Mouse (Mus musculus): ENCODE results near the gene Rnf212b. TPM values are rescaled to one million over a fixed set of nuclear protein-coding genes. Genes with fewer than 3 reads are reported as not detected.
A peak's percentile ranks its signal among the peaks of the same experiment; 100 is the strongest.

Rnf212b gene
- polyA plus RNA-seq, 1 experiment from 2014 or later, result not detected

DNA sequence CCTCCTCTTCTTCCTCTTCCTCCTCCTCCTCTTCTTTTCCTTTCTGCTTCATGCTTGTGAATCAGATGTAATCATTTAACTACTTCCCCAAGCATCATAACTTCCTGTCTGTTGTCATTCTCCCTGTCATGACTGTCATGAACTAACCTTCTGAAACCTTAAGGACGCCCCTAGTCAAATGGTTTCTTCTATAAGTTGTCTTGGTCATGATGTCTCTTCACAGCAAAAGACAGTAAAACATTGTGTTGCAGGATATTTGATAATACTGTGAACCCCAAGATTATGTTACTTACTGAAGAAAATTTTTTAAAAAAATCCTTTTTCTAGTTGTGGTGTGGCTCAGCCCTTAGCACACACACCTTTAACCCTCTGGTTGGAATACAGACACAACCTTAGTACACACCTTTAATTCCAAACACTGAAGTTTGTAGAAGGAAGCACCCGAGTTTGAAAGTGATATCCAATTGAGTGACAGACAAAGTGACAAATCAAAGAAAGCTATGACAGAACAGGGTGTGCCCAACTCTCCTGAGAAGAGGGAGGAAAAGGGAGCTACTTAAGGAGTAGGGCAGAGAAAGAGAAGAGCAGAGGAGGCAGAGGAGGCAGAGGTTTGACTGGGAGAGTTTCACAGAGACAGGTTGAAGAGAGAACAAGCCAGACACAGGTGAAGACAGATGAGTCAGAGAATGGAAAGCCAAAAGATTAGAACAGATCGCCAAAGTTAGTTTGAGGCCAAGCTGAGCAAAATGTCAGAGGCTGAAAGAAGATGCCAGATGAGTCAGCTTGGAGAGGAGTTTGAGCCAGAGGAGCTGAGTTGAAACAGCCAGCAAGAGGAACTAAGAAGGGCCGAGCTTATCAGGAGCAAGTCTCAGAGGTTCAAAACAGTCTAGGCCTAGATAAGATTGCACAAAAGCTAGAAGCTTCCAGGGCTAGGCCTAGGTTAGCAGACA lies 4.9 kb upstream of the Rnf212b start:
- H3K27me3 ChIP-seq, result no peaks in the 10 kb centered on the region
- no peaks in the 10 kb centered on the region for H3K4me1 ChIP-seq (replicated peaks)
- no peak overlapping the region for H3K9ac ChIP-seq
- H3K27ac ChIP-seq, result no peak overlapping the region
- no peak for ATAC-seq (ENCODE audit: low FRiP score)
- no peaks in the 10 kb centered on the region for H3K9me3 ChIP-seq
- no peaks in the 10 kb centered on the region for H3K36me3 ChIP-seq
- WGBS, result 82% methylated on average over 4 of the region's 4 CpGs
- H3K4me3 ChIP-seq, result no peak overlapping the region
- H3K4me2 ChIP-seq, result no peak overlapping the region

DNA sequence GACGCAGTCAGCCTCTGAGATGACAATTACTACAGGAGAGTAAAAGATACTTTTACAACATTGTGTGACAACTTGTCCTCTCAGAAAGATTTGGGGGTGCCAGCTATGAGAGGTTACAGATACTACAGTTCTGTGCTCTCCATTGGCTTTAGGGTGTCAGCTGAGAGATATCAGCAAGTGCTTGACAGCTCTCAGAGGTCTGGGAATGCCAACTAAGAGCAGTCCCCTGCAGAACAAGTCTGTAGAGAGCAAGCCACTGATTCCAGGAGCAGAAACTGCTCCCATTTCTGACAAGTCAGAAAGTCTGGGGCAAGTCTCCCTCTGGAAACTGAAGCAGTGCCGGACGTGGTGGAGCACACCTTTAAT lies 4.3 kb upstream of the Rnf212b start:
- H3K9ac ChIP-seq, result no peak overlapping the region
- H3K4me2 ChIP-seq, result no peak overlapping the region
- no peak for ATAC-seq (ENCODE audit: low FRiP score)
- H3K27me3 ChIP-seq, result no peaks in the 10 kb centered on the region
- no peaks in the 10 kb centered on the region for H3K9me3 ChIP-seq
- H3K4me3 ChIP-seq, result no peak overlapping the region
- no peaks in the 10 kb centered on the region for H3K36me3 ChIP-seq
- H3K4me1 ChIP-seq (replicated peaks), result no peaks in the 10 kb centered on the region
- no peak overlapping the region for H3K27ac ChIP-seq
- WGBS, result 94% methylated on average over 3 of the region's 3 CpGs

DNA sequence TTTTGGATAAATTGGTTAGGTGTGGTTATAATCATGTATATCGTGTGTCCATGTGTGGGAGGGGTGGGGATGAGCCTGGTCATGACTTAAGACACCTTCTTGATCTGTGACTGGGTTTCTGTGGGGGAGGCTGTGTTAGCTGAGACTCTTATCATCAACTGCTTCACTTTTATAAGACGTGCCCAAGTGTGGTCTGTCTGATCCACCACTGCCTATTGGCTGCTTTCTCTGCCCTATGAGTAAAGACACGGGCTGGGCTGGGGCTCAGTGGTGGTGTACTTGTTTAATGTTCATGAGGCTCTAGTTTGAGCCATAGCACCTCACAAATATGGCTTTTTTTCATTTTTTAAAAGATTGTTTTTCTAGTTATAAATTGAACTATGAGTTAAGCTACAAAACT lies 1.8 kb downstream of the Rnf212b start:
- H3K4me3 ChIP-seq, result no peak overlapping the region
- no peaks in the 10 kb centered on the region for H3K36me3 ChIP-seq
- no peak overlapping the region for H3K4me2 ChIP-seq
- no peaks in the 10 kb centered on the region for H3K27me3 ChIP-seq
- H3K9me3 ChIP-seq, result no peaks in the 10 kb centered on the region
- no peak overlapping the region for H3K27ac ChIP-seq
- H3K9ac ChIP-seq, result no peak overlapping the region
- ATAC-seq (ENCODE audit: low FRiP score), result no peak
- 75% methylated on average over 3 of the region's 3 CpGs for WGBS
- no peaks in the 10 kb centered on the region for H3K4me1 ChIP-seq (replicated peaks)

DNA sequence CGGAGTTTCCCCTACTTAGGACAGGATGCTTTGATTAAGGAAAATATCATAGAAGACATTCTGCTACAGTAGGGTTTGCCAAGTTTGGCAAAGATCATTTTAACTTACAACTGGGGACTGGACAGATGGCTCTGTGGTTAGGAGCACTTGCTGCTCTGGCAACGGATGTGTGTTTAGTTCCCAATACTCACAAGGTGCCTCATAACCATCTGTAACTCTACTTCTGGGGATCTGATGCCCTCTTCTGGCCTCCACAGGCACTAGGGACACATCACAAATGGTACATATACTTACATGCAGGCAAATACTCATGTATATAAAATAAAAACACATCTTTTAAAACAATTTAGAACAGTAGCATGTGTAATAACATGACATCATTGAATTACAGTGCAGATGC lies 3.9 kb downstream of the Rnf212b start:
- no peaks in the 10 kb centered on the region for H3K36me3 ChIP-seq
- no peaks in the 10 kb centered on the region for H3K9me3 ChIP-seq
- WGBS, result 48% methylated on average over 2 of the region's 2 CpGs
- H3K27me3 ChIP-seq, result no peaks in the 10 kb centered on the region
- no peak overlapping the region for H3K4me2 ChIP-seq
- no peak overlapping the region for H3K27ac ChIP-seq
- no peak overlapping the region for H3K4me3 ChIP-seq
- H3K4me1 ChIP-seq (replicated peaks), result no peaks in the 10 kb centered on the region
- H3K9ac ChIP-seq, result no peak overlapping the region
- ATAC-seq (ENCODE audit: low FRiP score), result no peak

GRCm38 (mm10) chr14:54822301-54822700 lies 8.4 kb downstream of the Rnf212b start:
- no peak overlapping the region for H3K27ac ChIP-seq
- no peak overlapping the region for H3K9ac ChIP-seq
- 79% methylated on average over 2 of the region's 2 CpGs for WGBS
- no peak overlapping the region for H3K4me3 ChIP-seq
- H3K4me2 ChIP-seq, result no peak overlapping the region
- no peaks in the 10 kb centered on the region for H3K27me3 ChIP-seq
- H3K4me1 ChIP-seq (replicated peaks), result no peaks in the 10 kb centered on the region
- no peaks in the 10 kb centered on the region for H3K9me3 ChIP-seq
- no peaks in the 10 kb centered on the region for H3K36me3 ChIP-seq
- no peak for ATAC-seq (ENCODE audit: low FRiP score)

DNA sequence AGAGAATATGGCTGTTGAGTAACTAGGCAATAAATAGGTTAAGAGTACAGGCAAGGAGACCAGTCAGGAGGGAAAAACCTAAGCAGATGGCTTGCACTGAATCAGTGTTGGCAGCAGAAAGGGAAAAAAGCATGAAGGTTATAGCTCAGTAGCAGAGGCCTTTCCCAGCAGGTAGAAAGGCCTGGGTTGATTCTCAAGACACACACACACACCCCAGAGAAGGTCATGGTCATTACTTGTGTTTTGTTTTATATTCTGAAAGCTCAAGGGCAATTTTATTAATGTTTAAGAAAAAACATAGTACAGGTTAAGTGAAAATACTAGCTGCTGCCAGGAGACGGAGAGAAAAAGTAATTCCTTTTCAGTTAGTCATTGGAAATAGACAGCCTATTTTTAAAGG lies 9.8 kb downstream of the Rnf212b start:
- no peaks in the 10 kb centered on the region for H3K36me3 ChIP-seq
- no peaks in the 10 kb centered on the region for H3K9me3 ChIP-seq
- no peak overlapping the region for H3K4me3 ChIP-seq
- H3K4me1 ChIP-seq (replicated peaks), result no peaks in the 10 kb centered on the region
- no peak overlapping the region for H3K9ac ChIP-seq
- H3K27me3 ChIP-seq, result no peaks in the 10 kb centered on the region
- ATAC-seq (ENCODE audit: low FRiP score), result no peak
- 95% methylated on average over 1 of the region's 1 CpGs for WGBS
- no peak overlapping the region for H3K27ac ChIP-seq
- no peak overlapping the region for H3K4me2 ChIP-seq

GRCm38 (mm10) chr14:54843461-54843860 lies 29.5 kb downstream of the Rnf212b start:
- 3% methylated on average over 4 of the region's 4 CpGs for WGBS

DNA sequence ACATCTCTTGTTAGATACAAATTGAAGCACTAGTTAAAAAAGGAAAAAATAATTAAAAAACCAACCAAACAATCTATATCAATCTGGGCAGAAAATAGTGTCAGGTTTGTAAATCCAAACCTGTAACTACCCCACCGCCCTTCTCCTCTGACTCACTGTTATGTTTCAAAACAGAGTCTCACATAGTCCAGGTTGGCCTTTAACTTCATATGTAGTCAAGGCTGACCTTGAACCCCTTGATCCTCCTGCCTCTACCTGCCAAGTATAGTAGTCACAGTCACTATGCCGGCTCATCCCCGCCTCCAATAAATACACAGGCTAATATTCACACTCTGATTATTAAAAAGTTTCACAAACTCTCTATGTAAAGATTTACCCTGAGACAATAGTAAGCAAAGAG lies 41.8 kb downstream of the Rnf212b start:
- H3K4me2 ChIP-seq, result no peak overlapping the region
- no peak overlapping the region for H3K27ac ChIP-seq
- ATAC-seq (ENCODE audit: low FRiP score), result no peak
- H3K36me3 ChIP-seq, result peaks cover 32% of the 10 kb centered on the region
- WGBS, result 99% methylated on average over 3 of the region's 3 CpGs
- no peaks in the 10 kb centered on the region for H3K4me1 ChIP-seq (replicated peaks)
- H3K9ac ChIP-seq, result no peak overlapping the region
- no peak overlapping the region for H3K4me3 ChIP-seq
- H3K9me3 ChIP-seq, result no peaks in the 10 kb centered on the region
- H3K27me3 ChIP-seq, result no peaks in the 10 kb centered on the region

More at GRCm38 (mm10) chr14:54843461-54843860, 29.5 kb downstream of the Rnf212b start:
- Histone ChIP-seq H3K4me2 (0 out of 2 replicates have a peak overlapping the region, but pooled peaks have one; percentile 8), H3K9me3 (no peaks in the 10 kb centered on the region), H3K4me1 (replicated peaks) (no peaks in the 10 kb centered on the region), H3K27me3 (no peaks in the 10 kb centered on the region), H3K36me3 (no peaks in the 10 kb centered on the region), H3K9ac (0 out of 2 replicates have a peak overlapping the region, but pooled peaks have one; percentile 13), H3K4me3 (no peak overlapping the region), H3K27ac (no peak overlapping the region)
- no peak for ATAC-seq (ENCODE audit: low FRiP score)

- H3K4me1 ChIP-seq (replicated peaks), result no peaks in the 10 kb centered on the region
- no peak overlapping the region for H3K4me2 ChIP-seq
- no peak overlapping the region for H3K27ac ChIP-seq
- H3K27me3 ChIP-seq, result no peaks in the 10 kb centered on the region
- peaks cover 32% of the 10 kb centered on the region for H3K36me3 ChIP-seq
- no peak for ATAC-seq (ENCODE audit: low FRiP score)
- H3K9ac ChIP-seq, result no peak overlapping the region
- no peak overlapping the region for H3K4me3 ChIP-seq
- WGBS, result 90% methylated on average over 7 of the region's 7 CpGs
- H3K9me3 ChIP-seq, result no peaks in the 10 kb centered on the region
Measured at GRCm38 (mm10) chr14:54856703-54857102, 42.8 kb downstream of the Rnf212b start.

GRCm38 (mm10) chr14:54857891-54858290 lies 44.0 kb downstream of the Rnf212b start:
- no peak for ATAC-seq (ENCODE audit: low FRiP score)
- Histone ChIP-seq H3K27me3 (no peaks in the 10 kb centered on the region), H3K4me3 (no peak overlapping the region), H3K27ac (no peak overlapping the region), H3K9me3 (no peaks in the 10 kb centered on the region), H3K9ac (no peak overlapping the region), H3K4me1 (replicated peaks) (0 out of 2 replicates have a peak, but pooled peaks cover 7% of the 10 kb centered on the region), H3K4me2 (no peak overlapping the region), H3K36me3 (peaks cover 32% of the 10 kb centered on the region)
- 94% methylated on average over 9 of the region's 9 CpGs for WGBS

GRCm38 (mm10) chr14:54860511-54860910 lies 46.6 kb downstream of the Rnf212b start:
- peaks cover 12% of the 10 kb centered on the region for H3K4me1 ChIP-seq (replicated peaks)
- ATAC-seq (ENCODE audit: low FRiP score), result no peak
- no peak overlapping the region for H3K4me3 ChIP-seq
- H3K27ac ChIP-seq, result no peak overlapping the region
- H3K36me3 ChIP-seq, result peaks cover 24% of the 10 kb centered on the region
- H3K9ac ChIP-seq, result no peak overlapping the region
- no peaks in the 10 kb centered on the region for H3K9me3 ChIP-seq
- H3K27me3 ChIP-seq, result no peaks in the 10 kb centered on the region
- H3K4me2 ChIP-seq, result no peak overlapping the region
- WGBS, result 50% methylated on average over 2 of the region's 2 CpGs

- ATAC-seq (ENCODE audit: low FRiP score), result peak; percentile 99
- H3K4me3 ChIP-seq, result peak overlapping the region; percentile 96
- peaks cover 12% of the 10 kb centered on the region for H3K4me1 ChIP-seq (replicated peaks)
- peak overlapping the region; percentile 74 for H3K4me2 ChIP-seq
- peak overlapping the region; percentile 85 for H3K27ac ChIP-seq
- no peaks in the 10 kb centered on the region for H3K9me3 ChIP-seq
- WGBS, result 0% methylated on average over 51 of the region's 56 CpGs
- no peaks in the 10 kb centered on the region for H3K36me3 ChIP-seq
- peak overlapping the region; percentile 96 for H3K9ac ChIP-seq
- no peaks in the 10 kb centered on the region for H3K27me3 ChIP-seq
Measured at GRCm38 (mm10) chr14:54863501-54864312, 49.8 kb downstream of the Rnf212b start.
